Mouse (Mus musculus): ENCODE data around the gene Calm4. TPM values are rescaled to one million over a fixed set of nuclear protein-coding genes. Genes with fewer than 3 reads are reported as not detected.
A peak's percentile ranks its signal among the peaks of the same experiment; 100 is the strongest.

Calm4 gene
- polyA plus RNA-seq, 1 experiment, result 0.05 TPM

DNA sequence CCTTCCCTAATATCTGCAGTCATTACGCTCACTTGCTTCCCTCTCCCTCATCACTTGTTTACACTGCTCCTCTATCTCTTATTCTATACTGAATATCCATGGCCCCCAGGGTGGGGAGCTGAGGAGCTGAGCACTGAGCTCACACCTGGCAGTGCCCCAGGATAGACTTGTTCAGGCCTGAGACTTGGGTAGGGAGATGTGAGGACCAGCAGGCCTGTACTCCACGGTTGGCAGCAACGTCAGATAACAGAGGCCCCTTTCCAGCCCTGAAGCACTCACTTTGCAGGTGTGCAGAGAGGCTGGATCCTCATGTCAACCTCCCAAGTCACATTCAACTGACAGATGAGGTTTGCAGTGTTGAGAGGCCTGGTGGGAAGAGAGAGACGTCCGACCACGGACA lies 39.6 kb downstream of the Calm4 start:
- H3K36me3 ChIP-seq (ENCODE audit: control insufficient read depth, insufficient read depth), result no peaks in the 10 kb centered on the region
- TF ChIP-seq SRF (IDR thresholded peaks at IDR 0.05; ENCODE audit: control insufficient read depth, insufficient read length, low read depth) (no peak), MYOG (IDR thresholded peaks at IDR 0.05; ENCODE audit: control insufficient read depth in 1 of 3, insufficient read depth in 1 of 3, insufficient read length in 2 of 3, low read depth in 2 of 3) (no peak), USF1 (IDR thresholded peaks at IDR 0.05; ENCODE audit: low read depth) (no peak), POLR2A (IDR thresholded peaks at IDR 0.05; ENCODE audit: insufficient read length, low read depth) (no peak), MYOD1 (IDR thresholded peaks at IDR 0.05; ENCODE audit: control insufficient read depth in 1 of 3, insufficient read length in 2 of 3, low read depth in 2 of 3) (no peak), REST (IDR thresholded peaks at IDR 0.05; ENCODE audit: insufficient read depth, insufficient read length) (no peak), CEBPB (IDR thresholded peaks at IDR 0.05; ENCODE audit: insufficient read depth, poor library complexity, severe bottlenecking) (no peak), POLR2AphosphoS2 (IDR thresholded peaks at IDR 0.05; ENCODE audit: insufficient read length, low read depth) (no peak), E2F4 (IDR thresholded peaks at IDR 0.05; ENCODE audit: insufficient read depth) (no peak), MAX (IDR thresholded peaks at IDR 0.05; ENCODE audit: low read depth) (no peak), TCF12 (IDR thresholded peaks at IDR 0.05; ENCODE audit: insufficient read depth, poor library complexity, severe bottlenecking) (no peak), TCF3 (IDR thresholded peaks at IDR 0.05; ENCODE audit: insufficient read length, low read depth) (no peak)
- no peaks in the 10 kb centered on the region for H3K27me3 ChIP-seq (ENCODE audit: control insufficient read depth, insufficient read depth, insufficient read length)
- no peaks in the 10 kb centered on the region for H3K79me2 ChIP-seq (ENCODE audit: control insufficient read depth, insufficient read depth)
- H3K4me3 ChIP-seq, result no peak overlapping the region
- H3K4me2 ChIP-seq (ENCODE audit: low read depth), result no peak overlapping the region
- no peak overlapping the region for H3ac ChIP-seq (ENCODE audit: control insufficient read depth, insufficient read length)

DNA sequence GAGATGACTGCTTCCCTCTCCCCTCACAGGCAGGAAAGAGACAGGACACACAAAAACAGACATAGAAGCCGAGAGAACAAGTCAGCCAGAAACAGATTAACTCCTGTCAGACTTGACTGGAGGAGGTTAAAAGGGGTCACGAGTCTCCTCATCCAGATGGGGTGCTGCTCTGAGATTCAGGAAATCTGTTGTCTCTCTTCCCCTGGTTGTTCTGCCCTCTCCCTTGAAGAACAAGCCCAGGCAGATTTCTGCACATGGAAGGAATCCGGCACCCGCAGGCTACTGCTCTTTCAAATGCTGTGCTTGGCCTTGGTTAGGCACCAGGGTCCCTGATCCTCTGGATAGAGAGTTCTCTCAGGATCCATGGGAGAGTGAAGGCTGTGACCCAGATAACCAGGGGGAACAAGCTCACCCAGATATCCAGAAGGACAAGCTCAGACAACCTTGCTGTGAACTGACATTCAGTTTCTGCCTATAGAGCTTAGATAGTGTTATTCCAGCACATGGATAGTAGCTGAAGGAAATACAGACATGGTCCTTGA lies 40.2 kb downstream of the Calm4 start:
- TF ChIP-seq MAX (IDR thresholded peaks at IDR 0.05; ENCODE audit: low read depth), result no peak
- TF ChIP-seq TCF12 (IDR thresholded peaks at IDR 0.05; ENCODE audit: insufficient read depth, poor library complexity, severe bottlenecking), result no peak
- no peak for TF ChIP-seq POLR2A (IDR thresholded peaks at IDR 0.05; ENCODE audit: insufficient read length, low read depth)
- TF ChIP-seq SRF (IDR thresholded peaks at IDR 0.05; ENCODE audit: control insufficient read depth, insufficient read length, low read depth), result no peak
- no peak for TF ChIP-seq REST (IDR thresholded peaks at IDR 0.05; ENCODE audit: insufficient read depth, insufficient read length)
- TF ChIP-seq CEBPB (IDR thresholded peaks at IDR 0.05; ENCODE audit: insufficient read depth, poor library complexity, severe bottlenecking), result no peak
- TF ChIP-seq TCF3 (IDR thresholded peaks at IDR 0.05; ENCODE audit: insufficient read length, low read depth), result no peak
- TF ChIP-seq E2F4 (IDR thresholded peaks at IDR 0.05; ENCODE audit: insufficient read depth), result no peak
- TF ChIP-seq MYOG (IDR thresholded peaks at IDR 0.05; ENCODE audit: control insufficient read depth in 1 of 3, insufficient read depth in 1 of 3, insufficient read length in 2 of 3, low read depth in 2 of 3), result no peak
- no peak for TF ChIP-seq USF1 (IDR thresholded peaks at IDR 0.05; ENCODE audit: low read depth)
- Histone ChIP-seq H3K79me2 (ENCODE audit: control insufficient read depth, insufficient read depth) (no peaks in the 10 kb centered on the region), H3K36me3 (ENCODE audit: control insufficient read depth, insufficient read depth) (no peaks in the 10 kb centered on the region), H3K27me3 (ENCODE audit: control insufficient read depth, insufficient read depth, insufficient read length) (no peaks in the 10 kb centered on the region), H3K4me3 (no peak overlapping the region), H3K4me2 (ENCODE audit: low read depth) (no peak overlapping the region), H3ac (ENCODE audit: control insufficient read depth, insufficient read length) (no peak overlapping the region)

DNA sequence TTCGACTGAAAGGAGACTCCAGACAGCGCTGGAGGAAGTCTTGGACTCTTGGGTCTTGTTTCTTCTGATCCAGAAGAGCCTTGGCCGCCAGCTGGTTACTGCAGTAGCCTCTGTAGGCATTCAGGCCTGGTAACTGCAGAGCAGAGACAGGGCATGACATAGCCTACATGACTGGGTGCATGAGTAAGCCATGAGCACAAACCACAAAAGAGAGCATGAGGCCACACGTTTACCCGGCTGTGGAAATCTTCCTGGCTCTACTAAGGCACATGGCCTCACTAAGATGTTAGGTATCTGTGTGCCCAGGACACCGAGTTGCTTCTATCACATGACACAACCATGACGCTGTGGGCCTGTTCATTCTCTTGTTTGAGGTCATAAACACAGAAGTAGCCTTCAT lies 49.1 kb downstream of the Calm4 start:
- Histone ChIP-seq H3K36me3 (ENCODE audit: control insufficient read depth, insufficient read depth) (peaks cover 27% of the 10 kb centered on the region), H3K4me2 (ENCODE audit: low read depth) (no peak overlapping the region), H3K79me2 (ENCODE audit: control insufficient read depth, insufficient read depth) (peaks cover 25% of the 10 kb centered on the region), H3ac (ENCODE audit: control insufficient read depth, insufficient read length) (no peak overlapping the region), H3K27me3 (ENCODE audit: control insufficient read depth, insufficient read depth, insufficient read length) (no peaks in the 10 kb centered on the region), H3K4me3 (no peak overlapping the region)
- no peak for TF ChIP-seq POLR2A (IDR thresholded peaks at IDR 0.05; ENCODE audit: insufficient read length, low read depth)
- TF ChIP-seq TCF3 (IDR thresholded peaks at IDR 0.05; ENCODE audit: insufficient read length, low read depth), result peak; percentile 5
- peak in 1 of 3 experiments; percentile 47 for TF ChIP-seq MYOD1 (IDR thresholded peaks at IDR 0.05; ENCODE audit: control insufficient read depth in 1 of 3, insufficient read length in 2 of 3, low read depth in 2 of 3)
- TF ChIP-seq USF1 (IDR thresholded peaks at IDR 0.05; ENCODE audit: low read depth), result peak; percentile 23
- TF ChIP-seq MYOG (IDR thresholded peaks at IDR 0.05; ENCODE audit: control insufficient read depth in 1 of 3, insufficient read depth in 1 of 3, insufficient read length in 2 of 3, low read depth in 2 of 3), result peak in 1 of 3 experiments; percentile 54

Other genes with a start within 250 kb of the Calm4 start
- gene Fam208b, start 226.6 kb upstream of the Calm4 start, polyA plus RNA-seq (2012; fragmentation: generic; extraction: Trizol), result 2.5 TPM
- gene Asb13, start 203.7 kb upstream of the Calm4 start, polyA plus RNA-seq (2012; fragmentation: generic; extraction: Trizol), result 0.97 TPM
- gene Calml3, start 33.4 kb upstream of the Calm4 start, polyA plus RNA-seq (2012; fragmentation: generic; extraction: Trizol), result 0.08 TPM
- not detected for gene Calm5, start 16.4 kb downstream of the Calm4 start, polyA plus RNA-seq (2012; fragmentation: generic; extraction: Trizol)
- gene Net1, start 80.5 kb downstream of the Calm4 start, polyA plus RNA-seq (2012; fragmentation: generic; extraction: Trizol), result 13.7 TPM
- gene Tubal3, start 80.5 kb downstream of the Calm4 start, polyA plus RNA-seq (2012; fragmentation: generic; extraction: Trizol), result not detected
- gene Ucn3, start 107.6 kb downstream of the Calm4 start, polyA plus RNA-seq (2012; fragmentation: generic; extraction: Trizol), result not detected
- gene Akr1c14, start 211.3 kb downstream of the Calm4 start, polyA plus RNA-seq (2012; fragmentation: generic; extraction: Trizol), result 0.05 TPM